Mouse (Mus musculus): ENCODE results near the gene Rfxank. TPM values are rescaled to one million over a fixed set of nuclear protein-coding genes. Genes with fewer than 3 reads are reported as not detected.

Rfxank gene
- polyA plus RNA-seq (2017; shearing (Covaris generic)): 10 to 100 TPM; 67.2 to 81.8 TPM

DNA sequence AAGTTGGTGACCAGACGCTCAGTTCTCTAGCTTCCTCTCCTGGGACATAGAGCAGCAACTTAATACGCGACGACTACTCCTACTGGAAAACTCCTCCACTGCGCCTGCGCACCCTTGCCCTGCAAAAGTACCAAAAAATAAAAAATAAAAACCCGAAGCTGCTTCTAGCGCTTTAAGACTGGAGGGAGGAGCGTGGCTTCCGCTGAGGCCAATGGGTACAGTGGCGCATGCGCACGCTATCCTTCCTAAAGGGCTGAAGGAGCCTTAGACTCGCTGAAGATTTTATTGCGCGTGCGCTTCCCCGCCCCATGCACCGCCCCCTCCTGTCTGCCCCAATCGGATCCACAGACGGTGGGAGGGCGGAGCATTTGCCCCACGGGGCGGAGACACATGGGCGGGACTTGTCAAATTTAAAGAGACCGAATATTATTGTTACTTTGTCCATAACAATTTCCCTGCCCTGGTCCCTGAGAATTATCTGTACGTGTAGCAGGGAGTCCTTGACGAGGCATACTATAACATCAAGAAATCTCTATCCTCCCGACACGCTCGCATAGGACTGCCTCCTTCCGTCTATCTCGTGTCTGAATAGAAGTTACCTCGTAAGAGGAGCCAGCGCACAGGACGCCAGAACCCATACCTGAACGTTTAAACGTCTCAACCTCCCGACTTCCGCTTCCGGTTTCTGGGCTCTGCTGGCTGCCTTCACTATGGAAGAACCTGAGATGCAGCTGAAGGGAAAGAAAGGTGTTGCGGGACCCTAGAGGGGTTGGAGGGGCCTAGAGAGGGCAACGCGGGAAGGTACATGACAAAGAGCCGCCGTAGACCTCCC lies at the start of gene Rfxank, which contains the start of the genes Borcs8 and Mef2b:
TSS of gene Rfxank (minus strand) at position 129 of the 832 bp plus-strand sequence.
TSS of gene Borcs8 (plus strand) at position 474 of the 832 bp plus-strand sequence.
TSS of gene Mef2b (plus strand) at position 686 of the 832 bp plus-strand sequence.
- peak; percentile 89 for ATAC-seq

DNA sequence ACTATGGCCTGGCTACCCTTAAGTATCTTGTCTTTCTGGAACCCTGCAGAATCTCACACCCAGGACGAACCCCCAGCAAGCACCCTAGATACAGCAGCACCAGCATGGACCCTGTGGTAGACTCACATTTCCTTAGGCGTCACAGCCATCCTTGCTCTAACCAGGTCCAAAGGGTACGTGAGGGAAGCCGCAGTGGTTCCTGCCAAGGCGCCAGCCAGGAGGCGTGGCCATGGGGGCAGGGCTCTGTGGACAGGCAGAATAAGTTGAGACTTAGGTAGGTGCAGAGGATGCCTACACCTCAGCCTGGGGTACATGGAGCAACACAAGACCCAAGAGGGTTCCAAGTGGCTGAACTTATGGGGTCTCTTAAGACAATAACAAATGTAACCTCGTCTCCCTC lies 49.8 kb upstream of the Rfxank start:
- ATAC-seq: no peak

DNA sequence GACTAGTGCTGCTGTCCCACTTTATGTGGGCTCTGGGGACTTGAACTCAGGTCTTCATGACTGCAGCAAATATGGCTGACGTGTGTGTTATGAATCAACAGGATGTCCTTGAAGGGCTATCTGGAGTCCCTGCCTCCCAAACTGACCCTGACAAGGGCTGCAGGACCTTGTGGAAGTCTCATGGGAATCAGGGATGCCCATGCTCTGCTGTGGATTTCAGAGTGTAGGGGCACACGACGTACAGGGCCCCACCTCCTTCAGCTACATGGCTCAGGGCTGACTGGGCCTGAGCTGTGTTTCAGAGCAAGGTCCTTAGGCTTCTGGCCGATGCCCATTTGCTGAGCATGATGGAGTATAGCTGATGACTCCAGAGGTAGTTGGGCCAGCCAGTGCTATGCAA lies 44.2 kb upstream of the Rfxank start:
- no peak for ATAC-seq

DNA sequence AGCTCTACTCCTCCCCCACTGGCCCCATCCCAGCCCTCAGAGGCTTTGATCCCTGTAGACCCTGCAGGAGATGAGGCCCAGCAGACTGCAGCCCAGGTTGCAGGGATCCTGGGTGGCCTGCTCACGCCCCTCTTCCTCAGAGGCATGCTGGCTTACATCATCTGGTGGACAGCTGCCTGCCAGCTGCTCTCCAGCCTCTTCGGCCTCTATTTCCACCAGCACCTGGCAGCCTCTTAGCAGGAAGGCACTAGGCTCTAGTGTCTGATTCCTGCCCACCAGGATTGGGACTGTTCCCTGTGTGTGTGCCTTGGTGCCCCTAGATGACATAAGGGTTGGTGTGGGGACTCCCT lies 42.9 kb upstream of the Rfxank start:
- ATAC-seq: no peak

DNA sequence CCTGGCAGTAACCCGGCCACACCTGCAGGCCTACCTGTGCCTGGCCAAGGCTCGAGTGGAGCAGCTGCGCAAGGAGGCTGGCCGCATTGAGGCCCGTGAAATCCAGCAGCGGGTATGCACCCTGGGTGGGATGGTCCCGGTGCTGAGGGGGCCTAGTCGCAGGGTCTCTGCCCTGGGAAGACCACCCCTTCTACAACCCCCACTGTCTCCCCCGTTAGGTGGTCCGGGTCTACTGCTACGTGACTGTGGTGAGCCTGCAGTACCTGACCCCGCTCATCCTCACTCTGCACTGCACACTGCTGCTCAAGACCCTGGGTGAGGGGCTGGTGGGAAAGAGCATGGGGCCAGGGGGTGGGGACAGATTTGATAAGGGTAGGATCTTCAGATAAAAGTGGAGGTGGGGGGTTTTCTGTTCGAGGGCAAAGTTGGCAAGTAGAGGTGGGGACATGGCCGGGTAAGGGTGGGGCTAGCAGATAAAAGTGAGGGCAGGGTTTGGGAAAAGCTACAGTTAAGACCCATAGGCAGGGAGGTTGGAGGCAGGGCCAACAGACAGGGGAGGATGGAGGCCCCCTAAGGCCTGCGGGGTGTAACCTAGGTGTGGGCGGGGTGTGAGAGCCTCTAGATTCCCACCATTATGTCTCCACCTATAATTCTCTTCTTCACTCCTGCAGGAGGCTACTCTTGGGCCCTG lies 42.4 kb upstream of the Rfxank start:
- ATAC-seq: no peak

DNA sequence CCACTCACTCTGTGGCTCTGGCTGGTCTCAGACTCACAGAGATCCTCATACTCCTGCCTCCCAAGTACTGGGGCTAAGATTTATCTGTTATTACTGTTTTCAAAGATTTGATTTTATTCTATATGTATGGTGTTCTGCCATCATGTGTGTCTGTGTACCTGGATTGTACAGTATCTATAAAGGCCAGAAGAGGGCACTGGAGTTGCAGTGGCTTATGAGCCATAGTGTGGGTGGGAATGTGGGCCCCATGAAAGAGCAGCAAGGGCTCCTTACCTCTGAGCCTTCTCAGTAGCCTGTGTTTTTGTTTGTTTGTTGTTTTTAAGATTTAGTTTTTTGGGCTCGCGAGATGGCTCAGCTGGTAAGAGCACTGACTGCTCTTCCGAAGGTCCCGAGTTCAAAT lies 40.1 kb upstream of the Rfxank start:
- peak; percentile 34 for ATAC-seq

DNA sequence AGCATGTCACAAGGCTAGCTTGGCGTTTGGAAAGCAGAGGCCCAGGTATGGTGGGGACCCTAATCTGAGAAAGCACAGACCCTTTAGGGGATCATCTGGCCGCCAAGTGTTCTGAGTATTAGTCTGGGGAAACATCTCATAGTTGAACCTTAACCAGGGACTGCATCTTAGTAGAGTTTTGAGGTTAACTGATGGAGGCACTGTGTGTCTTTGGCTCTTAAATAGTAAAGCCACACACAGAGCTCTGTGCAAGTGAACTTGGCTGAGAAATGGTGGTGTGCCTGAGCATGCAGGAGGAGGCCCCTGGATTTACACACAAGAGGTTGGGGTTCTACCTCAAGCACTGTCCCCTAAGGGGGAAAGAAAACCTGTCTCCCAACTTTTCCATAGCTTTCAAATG lies 39.3 kb upstream of the Rfxank start:
- ATAC-seq: no peak

DNA sequence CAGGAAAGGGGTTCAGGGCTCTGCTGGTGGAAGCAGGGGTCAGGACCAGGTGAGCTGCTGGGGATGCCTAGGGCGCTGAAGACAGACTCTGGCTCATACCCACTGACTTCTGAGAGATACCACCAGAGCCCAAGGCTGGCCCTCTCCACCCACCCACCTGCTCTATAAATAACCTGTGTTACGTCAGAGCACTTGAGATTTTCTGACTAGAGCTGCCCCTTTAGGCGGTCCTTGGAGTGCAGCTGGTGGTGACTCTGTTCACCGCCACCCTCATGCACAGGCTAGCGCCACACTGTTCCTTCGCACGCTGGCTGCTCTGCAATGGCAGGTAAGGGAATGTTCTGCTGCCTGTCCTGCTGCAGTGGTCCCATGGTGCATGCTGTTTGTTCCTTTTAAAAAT lies 35.1 kb upstream of the Rfxank start:
- ATAC-seq: no peak

DNA sequence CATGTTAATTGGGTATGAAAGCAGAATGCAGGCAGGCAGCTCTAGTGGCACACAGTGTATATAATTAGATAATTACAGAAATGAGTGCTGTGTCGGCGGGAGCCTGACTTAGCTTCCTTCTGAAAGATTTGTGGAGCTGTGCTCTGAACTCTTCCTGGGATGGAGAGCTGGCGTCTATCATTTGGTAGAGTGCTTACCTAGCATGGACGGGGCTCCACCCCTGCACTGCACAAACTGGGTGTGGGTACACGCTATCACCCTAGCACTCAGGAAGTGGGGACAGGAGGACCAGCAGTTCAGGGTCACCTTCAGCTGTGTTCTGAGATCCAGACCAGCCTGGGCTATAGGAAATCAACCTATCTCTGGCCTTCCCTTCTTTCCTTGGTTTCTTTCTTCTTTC lies 34.4 kb upstream of the Rfxank start:
- ATAC-seq: no peak

DNA sequence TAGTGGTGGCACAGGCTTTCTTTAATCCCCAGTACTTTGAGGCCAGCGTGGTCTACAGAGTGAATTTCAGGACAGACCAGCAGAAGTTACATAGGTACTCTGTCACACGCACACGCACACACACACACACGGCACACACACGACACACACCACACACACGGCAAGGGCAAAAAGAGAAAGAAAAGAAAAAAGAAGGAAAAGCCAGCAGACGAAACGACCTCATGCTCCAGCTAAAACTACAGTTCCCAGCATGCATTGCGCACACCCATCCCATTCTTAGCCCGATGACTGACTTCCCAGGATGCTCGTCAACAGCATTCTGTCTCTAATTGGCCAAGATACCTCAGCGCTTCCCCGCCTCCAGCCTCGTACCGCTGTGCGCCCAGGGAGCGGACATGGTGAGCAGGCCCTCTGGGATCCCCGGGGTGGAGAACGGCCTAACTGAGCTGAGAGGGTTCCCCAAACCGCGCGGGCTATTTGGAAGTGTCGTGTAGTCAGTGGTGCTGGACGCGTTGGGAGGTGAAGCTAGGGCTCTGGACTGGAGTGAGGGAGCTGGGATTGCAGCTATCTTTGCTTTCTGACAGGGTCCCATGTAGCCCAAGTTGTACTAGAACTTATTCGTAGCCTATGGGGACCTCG lies 33.2 kb upstream of the Rfxank start, which contains the start of gene Tmem161a:
TSS of gene Tmem161a (plus strand) at position 314 of the 639 bp plus-strand sequence.
- ATAC-seq: peak; percentile 100

DNA sequence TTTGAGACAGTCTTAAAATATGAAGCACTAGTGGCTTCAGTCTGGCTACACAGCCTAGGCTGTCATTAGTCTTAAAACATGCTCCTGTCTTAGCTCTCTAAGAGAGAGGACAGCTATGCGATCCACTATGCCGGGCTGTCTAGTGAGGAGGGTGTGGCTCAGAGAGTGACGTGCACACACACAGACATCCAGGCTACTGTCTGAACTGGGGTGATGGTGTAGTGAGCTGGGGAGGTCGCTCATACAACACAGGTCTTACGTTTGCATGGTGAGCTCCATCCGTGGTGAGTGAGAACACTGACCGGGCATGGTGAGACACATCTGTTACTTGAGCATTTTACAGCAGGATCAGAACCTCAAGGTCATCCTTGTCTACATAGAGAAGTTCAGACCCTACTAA lies 32.3 kb upstream of the Rfxank start:
- no peak for ATAC-seq

DNA sequence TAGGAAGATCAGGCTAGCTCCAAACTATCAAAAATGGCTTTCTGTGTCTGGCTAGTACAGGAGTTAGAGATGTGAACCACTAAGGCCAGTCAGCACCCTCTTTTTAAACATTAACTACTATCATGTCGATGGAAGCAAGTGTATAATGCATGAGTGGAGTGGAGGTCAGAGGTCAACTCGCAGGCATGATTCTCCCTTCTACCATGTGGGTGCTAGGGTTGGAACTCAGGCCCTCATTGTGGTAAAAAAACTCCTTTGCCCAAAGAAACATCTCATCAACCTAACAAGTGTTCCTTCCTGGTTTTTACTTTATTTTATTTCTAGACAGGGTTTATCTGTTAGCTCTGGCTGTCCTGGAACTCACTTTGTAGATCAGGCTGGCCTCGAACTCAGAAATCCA lies 31.8 kb upstream of the Rfxank start:
- no peak for ATAC-seq

DNA sequence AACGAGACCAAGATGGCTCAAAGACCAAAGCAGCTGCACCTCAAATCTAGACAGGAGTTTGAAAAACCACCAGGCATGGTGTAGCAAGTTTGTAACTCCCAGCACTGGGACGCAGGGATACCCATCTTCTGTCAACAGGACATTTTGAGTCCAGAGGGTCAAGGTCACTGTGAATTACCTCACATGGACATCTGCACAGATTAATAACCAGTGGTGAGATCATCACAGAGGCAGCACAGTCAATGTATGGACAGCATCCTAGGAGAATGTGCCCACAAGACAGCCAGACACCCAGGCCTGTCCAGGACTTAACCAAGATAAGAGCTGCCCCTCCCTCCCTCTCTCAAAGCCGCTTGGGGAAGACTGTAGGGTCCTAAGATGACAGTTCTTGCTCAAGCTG lies 31.2 kb upstream of the Rfxank start:
- ATAC-seq: no peak

DNA sequence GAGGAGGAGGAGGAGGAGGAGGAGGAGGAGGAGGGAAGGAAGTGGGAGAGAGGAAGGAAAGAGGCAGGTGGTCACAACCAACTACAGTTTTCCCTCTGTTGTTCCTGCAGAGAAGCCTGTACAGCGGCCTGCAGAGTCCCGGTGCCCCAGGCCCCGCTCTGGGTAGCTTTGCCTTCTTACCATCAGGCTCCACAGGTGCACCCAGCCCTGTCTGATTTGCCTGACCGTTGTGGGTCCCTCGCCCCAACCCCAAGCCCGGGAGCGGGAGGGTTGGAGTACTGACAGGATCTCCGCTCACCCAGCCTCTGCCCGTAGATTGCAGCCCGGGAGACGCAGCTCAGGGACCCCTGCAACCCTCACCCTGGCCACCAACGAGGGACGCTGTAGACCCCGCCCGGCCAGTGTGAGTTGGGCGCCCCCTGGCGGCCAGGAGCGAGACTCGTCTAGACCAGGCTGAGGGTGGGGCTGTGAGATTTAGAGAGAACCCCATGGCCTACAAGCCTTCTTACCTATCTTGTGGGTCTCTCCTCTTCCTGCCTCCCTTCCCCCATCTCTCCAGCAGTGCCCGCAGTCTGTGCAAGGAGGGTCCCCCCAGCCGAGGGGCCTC lies 27.7 kb upstream of the Rfxank start:
- ATAC-seq: peak; percentile 89

DNA sequence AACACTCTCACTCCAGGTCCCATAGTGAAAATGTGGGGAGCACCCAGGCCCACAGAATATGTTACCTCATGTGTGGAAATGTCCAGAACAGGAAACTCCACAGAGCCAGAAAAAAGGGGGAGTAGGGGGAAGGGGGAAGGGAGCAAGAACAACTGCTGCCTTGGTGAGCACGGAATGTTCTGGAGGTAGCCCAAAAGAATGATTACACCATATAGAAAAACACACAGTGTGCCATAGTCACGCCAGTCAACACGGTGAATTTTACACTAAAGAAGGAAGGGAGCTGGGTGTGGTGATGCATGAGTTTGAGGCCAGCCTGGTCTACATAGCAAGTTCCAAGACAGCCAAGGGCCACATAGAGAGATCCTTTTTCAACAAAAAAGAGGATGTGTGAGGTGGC lies 24.4 kb upstream of the Rfxank start:
- ATAC-seq: no peak

DNA sequence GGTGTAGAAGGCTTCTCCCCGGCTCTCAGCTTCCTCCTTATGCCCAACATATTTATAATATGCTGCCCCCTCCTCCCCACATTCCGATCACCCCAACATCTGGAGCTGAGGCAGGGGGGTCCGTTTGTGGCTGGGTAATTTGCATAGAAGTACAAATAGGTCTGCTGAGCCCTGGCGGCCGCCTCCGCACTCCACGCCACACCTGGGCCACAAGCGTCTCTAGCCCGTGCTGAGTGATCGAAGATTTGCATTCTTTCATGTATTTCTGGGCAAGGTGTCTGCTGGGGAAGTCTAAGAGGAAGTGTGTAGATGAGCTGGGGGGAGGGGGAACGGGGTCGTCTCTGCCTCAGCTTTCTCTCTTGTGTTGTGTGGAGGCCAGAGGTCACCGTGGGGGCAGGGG lies 21.1 kb upstream of the Rfxank start:
- peak; percentile 58 for ATAC-seq

DNA sequence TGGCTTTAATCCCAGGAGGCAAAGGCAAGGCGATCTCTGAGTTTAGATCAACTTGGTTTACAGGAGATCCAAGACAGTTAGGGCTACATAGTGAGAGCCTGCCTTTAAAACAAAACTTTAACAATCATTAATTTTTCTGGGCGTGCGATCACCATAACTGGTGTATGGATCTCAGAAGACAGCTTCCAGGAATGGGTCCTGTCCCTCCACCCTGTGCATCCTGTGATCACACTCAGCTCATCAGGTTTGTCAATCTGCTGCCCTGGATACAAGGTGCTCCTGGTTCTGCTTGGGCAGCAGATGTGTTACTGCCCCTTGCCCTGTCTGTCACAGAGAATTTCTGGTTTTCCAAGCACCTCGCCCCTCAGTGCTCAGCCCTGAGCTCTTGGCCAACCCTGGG lies 20.3 kb upstream of the Rfxank start:
- ATAC-seq: no peak

DNA sequence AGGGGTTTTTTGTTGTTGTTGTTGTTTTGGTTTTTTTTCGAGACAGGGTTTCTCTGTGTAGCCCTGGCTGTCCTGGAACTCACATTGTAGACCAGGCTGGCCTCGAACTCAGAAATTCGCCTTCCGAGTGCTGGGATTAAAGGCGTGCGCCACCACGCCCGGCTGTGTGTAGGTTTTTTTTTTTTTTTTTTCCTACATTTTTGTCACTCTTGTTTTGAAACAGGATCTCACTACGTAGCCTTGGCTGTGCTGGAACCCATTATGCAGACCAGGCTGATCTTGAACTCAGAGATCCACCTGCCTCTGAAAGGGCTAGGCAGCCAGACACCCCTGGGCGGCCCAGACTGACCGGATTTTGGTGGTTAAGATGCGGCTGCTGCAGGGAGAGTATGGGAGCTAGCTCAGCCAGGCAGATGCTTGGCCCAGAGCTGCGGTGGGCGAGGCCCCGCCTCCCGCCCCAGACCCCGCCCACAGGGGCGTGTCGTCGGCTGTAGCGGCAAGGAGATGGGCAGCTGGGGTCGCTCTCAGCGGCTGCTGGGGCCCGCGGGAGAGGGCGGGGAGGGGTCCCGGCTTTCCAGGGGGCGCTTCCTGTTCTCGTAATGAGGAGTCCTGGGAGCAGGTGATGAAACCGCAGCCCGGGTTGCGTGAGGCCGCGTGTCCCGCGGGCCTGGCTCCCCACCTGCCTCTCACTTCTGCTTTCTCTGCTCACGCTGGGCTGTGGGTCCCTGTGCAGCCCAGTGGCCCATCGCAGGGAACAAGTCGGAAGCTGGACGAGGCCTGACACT lies 19.3 kb upstream of the Rfxank start:
- ATAC-seq: peak; percentile 76

DNA sequence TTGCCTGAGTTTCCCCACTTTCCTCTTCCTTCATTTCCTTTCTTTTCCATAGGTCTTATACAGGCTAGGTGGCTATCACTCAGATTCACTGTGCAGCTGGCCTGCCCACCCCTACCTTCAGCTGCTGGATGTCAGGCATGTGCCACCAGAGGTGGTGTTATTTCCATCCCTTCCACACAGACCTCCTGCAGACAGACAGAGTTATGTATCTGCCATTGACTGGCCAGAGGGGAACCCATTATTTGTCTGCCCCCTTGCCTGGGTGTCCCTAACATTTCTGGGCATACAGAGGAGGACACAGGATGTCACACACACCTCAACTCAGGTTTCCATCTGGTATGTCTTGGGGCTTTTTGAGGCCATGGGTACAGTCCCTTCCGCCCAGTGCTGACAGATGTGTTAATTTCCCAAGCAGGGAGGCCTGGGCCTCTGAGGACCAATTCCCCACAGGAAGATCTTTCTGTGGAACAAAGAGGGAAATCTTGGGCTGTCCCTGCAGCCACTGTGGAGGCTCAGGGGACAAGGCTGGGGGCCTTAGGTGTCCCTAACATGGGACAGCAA lies 18.4 kb upstream of the Rfxank start:
- ATAC-seq: no peak

DNA sequence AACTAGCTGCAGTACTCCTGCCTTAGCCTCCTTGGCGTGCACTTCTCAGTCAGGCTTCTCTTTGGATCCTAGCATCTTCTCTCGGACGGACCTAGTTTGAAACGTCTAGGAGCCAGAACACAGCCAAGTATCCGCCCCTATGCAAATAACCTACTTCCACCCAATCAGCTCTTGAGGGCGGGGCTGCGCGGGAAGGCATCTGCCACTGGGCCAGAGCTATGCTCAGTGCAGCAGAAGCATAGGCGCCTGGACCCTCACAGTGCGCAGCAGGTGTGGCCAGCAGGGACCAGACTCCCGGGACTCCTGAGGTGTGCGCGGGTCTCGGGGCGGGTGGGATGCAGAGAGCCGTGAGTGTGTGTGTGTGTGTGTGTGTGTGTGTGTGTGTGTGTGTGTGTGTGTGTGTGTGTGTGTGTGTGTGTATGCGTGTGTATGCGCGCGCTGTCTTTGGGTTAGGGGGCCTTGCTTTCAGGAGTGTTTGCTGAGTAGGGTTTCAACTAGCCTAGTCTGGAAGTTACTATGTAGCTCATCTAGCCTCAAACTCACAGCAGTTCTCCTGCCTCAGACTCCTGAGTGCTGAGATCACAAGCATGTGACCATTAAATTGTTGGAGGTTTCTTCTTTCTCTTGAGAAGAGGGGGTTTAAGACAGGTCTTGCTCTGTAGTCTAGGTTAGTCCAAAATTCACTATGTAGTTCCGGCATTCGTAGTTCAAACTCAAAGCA lies 13.7 kb upstream of the Rfxank start:
- ATAC-seq: peak; percentile 94

DNA sequence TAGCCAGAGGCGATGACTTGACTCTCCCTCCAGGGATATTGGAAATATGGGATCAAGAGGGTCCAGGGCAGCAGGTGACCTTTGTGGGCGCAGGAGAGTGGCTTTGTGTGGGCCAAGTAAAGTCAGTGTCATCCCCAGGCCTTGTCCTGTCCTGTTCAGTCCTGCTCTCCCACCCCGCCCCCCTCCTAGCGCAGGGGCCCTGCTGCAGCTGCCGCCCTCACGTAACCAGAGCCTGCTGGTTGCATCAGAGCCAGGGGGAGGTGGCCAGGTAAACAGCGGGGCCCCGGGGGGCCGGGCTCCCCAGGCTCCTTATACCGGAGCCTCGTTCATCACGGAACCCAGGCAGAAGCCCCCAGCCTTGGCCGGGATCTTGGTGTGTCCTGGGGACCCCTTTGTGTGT lies 11.2 kb upstream of the Rfxank start:
- ATAC-seq: no peak

Measured in CD4-positive, CD25-positive, alpha-beta regulatory T cell, adult 4 months (primary cell).